Mouse (Mus musculus) MEL (cell line): Measurements from ENCODE around the gene Kif6. TPM values are rescaled to one million over a fixed set of nuclear protein-coding genes. Genes with fewer than 3 reads are reported as not detected.

ENCODE experiments used
- DNase-seq: peaks from one replicate; pipeline ENCODE4 v3.0.0; 2011; ENCODE audit warnings: low read depth, low spot score
- H3K27ac ChIP-seq: 2 replicates; pipeline ENCODE4 v1.5.1; 2012; ENCODE audit warnings: low read depth, mild to moderate bottlenecking, control low read depth, low read length, moderate library complexity; ENCODE audit not compliant: control insufficient read depth
- H3K27me3 ChIP-seq, 2 experiments: fragments of 150-350 bp in 1 of 2; sonication (generic) in 1 of 2; 2 replicates each; pipeline ENCODE4 v1.6.1; 2012; ENCODE audit warnings: low read length in 2 of 2, mild to moderate bottlenecking in 2 of 2, improper control_type of control experiment in 1 of 2, moderate library complexity in 1 of 2; ENCODE audit not compliant: insufficient read depth in 2 of 2, control insufficient read depth in 1 of 2
- H3K36me3 ChIP-seq, 2 experiments: 2 replicates each; pipeline ENCODE4 v1.6.1; 2012 to 2014; ENCODE audit warnings: low read length in 2 of 2, improper control_type of control experiment in 1 of 2, inconsistent platforms in 1 of 2, mild to moderate bottlenecking in 1 of 2; ENCODE audit not compliant: insufficient read depth in 2 of 2, control insufficient read depth in 1 of 2
- H3K4me1 ChIP-seq, 2 experiments: fragments of 150-350 bp in 1 of 2; sonication (generic) in 1 of 2; 2 replicates each; pipeline ENCODE4 v1.6.1; 2012; ENCODE audit warnings: low read length in 2 of 2, improper control_type of control experiment in 1 of 2, mild to moderate bottlenecking in 1 of 2; ENCODE audit not compliant: insufficient read depth in 2 of 2, control insufficient read depth in 1 of 2
- H3K4me3 ChIP-seq, 2 experiments: fragments of 150-350 bp in 1 of 2; sonication (generic) in 1 of 2; 2 replicates each; pipeline ENCODE4 v1.5.1; 2012; ENCODE audit warnings: low read depth in 2 of 2, low read length in 2 of 2, mild to moderate bottlenecking in 2 of 2, moderate library complexity in 2 of 2, control low read depth in 1 of 2, improper control_type of control experiment in 1 of 2; ENCODE audit not compliant: control insufficient read depth in 1 of 2, insufficient read depth in 1 of 2
- H3K79me2 ChIP-seq: 2 replicates; pipeline ENCODE4 v1.6.1; 2012; ENCODE audit warnings: mild to moderate bottlenecking, low read length, moderate library complexity; ENCODE audit not compliant: control insufficient read depth, poor library complexity, insufficient read depth
- H3K9ac ChIP-seq: 2 replicates; pipeline ENCODE4 v1.6.1; 2012; ENCODE audit warnings: low read depth, mild to moderate bottlenecking, control low read depth, low read length, moderate library complexity; ENCODE audit not compliant: control insufficient read depth, poor library complexity, severe bottlenecking
- H3K9me3 ChIP-seq: fragments of 150-350 bp; sonication (generic); replicated peaks from 2 replicates; pipeline ENCODE4 v1.6.1; 2012; ENCODE audit warnings: mild to moderate bottlenecking, low read length, improper control_type of control experiment, moderate library complexity; ENCODE audit not compliant: insufficient read depth
- BHLHE40 ChIP-seq: IDR thresholded peaks from 2 replicates; pipeline ENCODE4 v1.6.1; 2012; ENCODE audit warnings: low read depth, mild to moderate bottlenecking, inconsistent platforms, low read length, improper control_type of control experiment, borderline replicate concordance
- CHD1 ChIP-seq: IDR thresholded peaks from 2 replicates; pipeline ENCODE4 v1.6.1; 2012; ENCODE audit warnings: low read depth, mild to moderate bottlenecking, inconsistent platforms, low read length, improper control_type of control experiment
- CHD2 ChIP-seq: IDR thresholded peaks from 2 replicates; pipeline ENCODE4 v1.6.1; 2011; ENCODE audit warnings: low read length, improper control_type of control experiment
- CTCF ChIP-seq, 3 experiments: IDR thresholded peaks in 2 of 3; conservative IDR thresholded peaks in 1 of 3; 2 replicates each; pipeline ENCODE4 v1.5.1; 2011 to 2012; ENCODE audit warnings: low read length in 3 of 3, low read depth in 2 of 3, mild to moderate bottlenecking in 2 of 3, improper control_type of control experiment in 1 of 3, inconsistent platforms in 1 of 3, mixed read lengths in 1 of 3, moderate library complexity in 1 of 3; ENCODE audit not compliant: control insufficient read depth in 1 of 3, insufficient read depth in 1 of 3, poor library complexity in 1 of 3, severe bottlenecking in 1 of 3
- ELF1 ChIP-seq: IDR thresholded peaks from 2 replicates; pipeline ENCODE4 v1.6.1; 2014; ENCODE audit warnings: low read depth, mild to moderate bottlenecking, inconsistent platforms, low read length, improper control_type of control experiment, moderate library complexity
- ETS1 ChIP-seq: IDR thresholded peaks from 2 replicates; pipeline ENCODE4 v1.6.1; 2012; ENCODE audit warnings: low read depth, mild to moderate bottlenecking, inconsistent platforms, low read length, improper control_type of control experiment, moderate library complexity
- GABPA ChIP-seq: IDR thresholded peaks from 2 replicates; pipeline ENCODE4 v1.6.1; 2012; ENCODE audit warnings: low read depth, mild to moderate bottlenecking, inconsistent platforms, low read length, improper control_type of control experiment, moderate library complexity
- GATA1 ChIP-seq: IDR thresholded peaks from 2 replicates; pipeline ENCODE4 v1.6.1; 2011; ENCODE audit warnings: low read depth, low read length, improper control_type of control experiment
- HCFC1 ChIP-seq: IDR thresholded peaks from 2 replicates; pipeline ENCODE4 v1.6.1; 2012; ENCODE audit warnings: low read depth, mild to moderate bottlenecking, inconsistent platforms, low read length, improper control_type of control experiment, moderate library complexity
- JUND ChIP-seq: IDR thresholded peaks from 2 replicates; pipeline ENCODE4 v1.6.1; 2011; ENCODE audit warnings: low read depth, mild to moderate bottlenecking, improper control_type of control experiment, low read length
- KAT2A ChIP-seq: conservative IDR thresholded peaks from 2 replicates; pipeline ENCODE4 v1.6.1; 2012; ENCODE audit warnings: low read depth, low read length, improper control_type of control experiment, inconsistent platforms
- MAFK ChIP-seq: IDR thresholded peaks from 2 replicates; pipeline ENCODE4 v1.6.1; 2011; ENCODE audit warnings: low read depth, mild to moderate bottlenecking, low read length, improper control_type of control experiment, borderline replicate concordance
- MAX ChIP-seq: IDR thresholded peaks from 2 replicates; pipeline ENCODE4 v1.6.1; 2011; ENCODE audit warnings: low read length, improper control_type of control experiment
- MEF2A ChIP-seq: IDR thresholded peaks from 2 replicates; pipeline ENCODE4 v1.6.1; 2014; ENCODE audit warnings: low read depth, mild to moderate bottlenecking, inconsistent platforms, low read length, improper control_type of control experiment; ENCODE audit not compliant: poor library complexity, insufficient replicate concordance, severe bottlenecking; ENCODE audit errors: extremely low read depth
- MXI1 ChIP-seq: IDR thresholded peaks from 2 replicates; pipeline ENCODE4 v1.6.1; 2011; ENCODE audit warnings: mild to moderate bottlenecking, low read depth, low read length, improper control_type of control experiment
- MYB ChIP-seq: IDR thresholded peaks from 2 replicates; pipeline ENCODE4 v1.6.1; 2011; ENCODE audit warnings: mild to moderate bottlenecking, low read depth, low read length, improper control_type of control experiment
- NRF1 ChIP-seq: IDR thresholded peaks from 2 replicates; pipeline ENCODE4 v1.6.1; 2014; ENCODE audit warnings: low read depth, mild to moderate bottlenecking, inconsistent platforms, low read length, improper control_type of control experiment, moderate library complexity; ENCODE audit not compliant: poor library complexity, insufficient read depth, severe bottlenecking
- POLR2AphosphoS5 ChIP-seq: IDR thresholded peaks from 2 replicates; pipeline ENCODE4 v1.6.1; 2012; ENCODE audit warnings: low read depth, borderline replicate concordance, mild to moderate bottlenecking, inconsistent platforms, low read length, moderate library complexity, mixed read lengths
- RAD21 ChIP-seq: IDR thresholded peaks from 2 replicates; pipeline ENCODE4 v1.6.1; 2011; ENCODE audit warnings: mild to moderate bottlenecking, low read depth, low read length, improper control_type of control experiment
- RCOR1 ChIP-seq: IDR thresholded peaks from 2 replicates; pipeline ENCODE4 v1.6.1; 2012; ENCODE audit warnings: low read depth, mild to moderate bottlenecking, inconsistent platforms, low read length, improper control_type of control experiment
- SIN3A ChIP-seq: IDR thresholded peaks from 2 replicates; pipeline ENCODE4 v1.6.1; 2012; ENCODE audit warnings: low read length, improper control_type of control experiment, inconsistent platforms
- SMC3 ChIP-seq: IDR thresholded peaks from 2 replicates; pipeline ENCODE4 v1.6.1; 2011; ENCODE audit warnings: low read depth, low read length, improper control_type of control experiment
- TAL1 ChIP-seq: IDR thresholded peaks from 2 replicates; pipeline ENCODE4 v1.6.1; 2012; ENCODE audit warnings: mild to moderate bottlenecking, inconsistent platforms, low read length, moderate library complexity, mixed read lengths
- TBP ChIP-seq: IDR thresholded peaks from 2 replicates; pipeline ENCODE4 v1.8.0; 2011; ENCODE audit warnings: low read depth, low read length, improper control_type of control experiment
- TCF12 ChIP-seq: IDR thresholded peaks from 2 replicates; pipeline ENCODE4 v1.6.1; 2014; ENCODE audit warnings: low read depth, mild to moderate bottlenecking, inconsistent platforms, low read length, improper control_type of control experiment, moderate library complexity
- USF1 ChIP-seq: IDR thresholded peaks from 2 replicates; pipeline ENCODE4 v1.6.1; 2014; ENCODE audit warnings: low read depth, mild to moderate bottlenecking, inconsistent platforms, low read length, improper control_type of control experiment, moderate library complexity
- ZC3H11A ChIP-seq: IDR thresholded peaks from 2 replicates; pipeline ENCODE4 v1.6.1; 2012; ENCODE audit warnings: low read depth, mild to moderate bottlenecking, inconsistent platforms, low read length, improper control_type of control experiment
- ZMIZ1 ChIP-seq: IDR thresholded peaks from 2 replicates; pipeline ENCODE4 v1.6.1; 2012; ENCODE audit warnings: low read depth, mild to moderate bottlenecking, inconsistent platforms, low read length, improper control_type of control experiment, moderate library complexity
- polyA plus RNA-seq, 2 experiments: library from polyadenylated mRNA; stranded (reverse) in 1 of 2; unstranded in 1 of 2; fragments of >175 nt in 1 of 2; fragments of >200 nt in 1 of 2; gene quantifications; 2 replicates each; pipeline versions ENCODE4 v1.2.1 to v1.2.4; 2012; ENCODE audit warnings: low replicate concordance in 2 of 2, low read depth in 1 of 2; ENCODE audit not compliant: insufficient read length in 2 of 2, insufficient read depth in 1 of 2, missing spikeins in 1 of 2
- total RNA-seq: library from RNA; depleted of rRNA; stranded (reverse); fragments of 300-350 nt; gene quantifications from 2 replicates; pipeline ENCODE4 v1.2.3, GENCODE M21; 2012

Kif6 gene
- total and polyA plus RNA-seq, 3 experiments = not detected

GRCm38 (mm10) chr17:49582471-49582870 is 32.5 kb upstream of the Kif6 start:
- Histone ChIP-seq H3K27me3 (no peaks in the 10 kb centered on the region), H3K79me2 (no peaks in the 10 kb centered on the region)

DNA sequence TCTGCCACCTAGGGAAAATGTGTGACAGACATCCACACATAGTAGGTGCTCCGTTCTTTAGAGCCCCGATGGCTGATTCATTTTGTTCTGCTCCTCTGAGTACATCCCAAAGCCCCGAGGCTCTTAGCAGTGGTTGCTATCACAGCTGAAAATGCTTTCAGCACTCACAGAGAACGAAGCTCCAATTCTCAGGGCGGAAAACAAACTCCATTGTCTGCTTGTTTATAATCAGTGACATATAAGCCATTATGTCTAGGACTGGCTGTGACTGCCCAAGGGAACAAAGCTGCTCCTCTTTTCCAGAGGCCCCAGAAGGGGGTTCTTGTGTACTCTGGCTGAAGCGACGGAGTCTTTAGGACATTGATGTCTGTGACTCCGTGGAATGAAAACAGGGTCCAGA is 24.9 kb upstream of the Kif6 start:
- no peaks in the 10 kb centered on the region for H3K4me1 ChIP-seq
- no peaks in the 10 kb centered on the region for H3K36me3 ChIP-seq
- H3K9me3 ChIP-seq = no peaks in the 10 kb centered on the region
- H3K27me3 ChIP-seq = no peaks in the 10 kb centered on the region
- no peak overlapping the region for H3K27ac ChIP-seq
- no peak for DNase-seq
- H3K9ac ChIP-seq = no peak overlapping the region
- H3K4me3 ChIP-seq = no peak overlapping the region
- H3K79me2 ChIP-seq = no peaks in the 10 kb centered on the region
- TF ChIP-seq TCF12 (no peak), USF1 (no peak), POLR2AphosphoS5 (no peak), SMC3 (no peak)

More at GRCm38 (mm10) chr17:49582471-49582870, 32.5 kb upstream of the Kif6 start:
- H3K9me3 ChIP-seq = no peaks in the 10 kb centered on the region
- H3K36me3 ChIP-seq = no peaks in the 10 kb centered on the region
- no peak overlapping the region for H3K27ac ChIP-seq
- no peaks in the 10 kb centered on the region for H3K4me1 ChIP-seq
- no peak for DNase-seq
- H3K9ac ChIP-seq = no peak overlapping the region
- TF ChIP-seq BHLHE40 (no peak), GATA1 (no peak), MYB (no peak), ELF1 (no peak), MXI1 (no peak), CTCF (IDR thresholded peaks at IDR 0.05 in 2 of 3, conservative IDR thresholded peaks at IDR 0.05 in 1 of 3; ENCODE audit: control insufficient read depth in 1 of 3, insufficient read depth in 1 of 3, low read depth in 2 of 3, low read length in 3 of 3, poor library complexity in 1 of 3, severe bottlenecking in 1 of 3) (no peak), KAT2A (no peak), USF1 (no peak), CHD1 (no peak), SIN3A (no peak), GABPA (no peak), POLR2AphosphoS5 (no peak), MEF2A (no peak), ZC3H11A (no peak)
- no peak overlapping the region for H3K4me3 ChIP-seq

DNA sequence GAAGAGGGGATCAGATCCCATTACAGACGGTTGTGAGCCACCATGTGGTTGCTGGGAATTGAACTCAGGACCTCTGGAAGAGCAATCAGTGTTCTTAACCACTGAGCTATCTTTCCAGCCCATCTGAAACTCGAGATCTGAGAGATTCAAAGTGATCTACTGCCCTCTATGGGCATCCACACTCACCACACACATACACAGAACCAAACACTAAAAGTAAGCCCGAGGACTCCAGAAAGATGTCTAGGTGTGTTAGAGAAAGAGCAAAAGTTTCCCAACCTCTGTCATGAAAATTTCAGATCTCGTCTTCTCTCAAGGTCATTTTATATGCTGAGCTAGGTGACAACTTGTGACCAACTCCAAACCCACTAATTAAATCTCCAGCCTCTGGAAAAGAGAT is 9.5 kb upstream of the Kif6 start:
- H3K4me3 ChIP-seq = no peak overlapping the region
- H3K27ac ChIP-seq = no peak overlapping the region
- H3K36me3 ChIP-seq = no peaks in the 10 kb centered on the region
- H3K9ac ChIP-seq = no peak overlapping the region
- H3K9me3 ChIP-seq = no peaks in the 10 kb centered on the region
- no peaks in the 10 kb centered on the region for H3K4me1 ChIP-seq
- no peaks in the 10 kb centered on the region for H3K27me3 ChIP-seq
- H3K79me2 ChIP-seq = no peaks in the 10 kb centered on the region
- DNase-seq = no peak
- TF ChIP-seq HCFC1 (no peak), MAX (no peak), TBP (no peak), SMC3 (no peak), NRF1 (no peak), USF1 (no peak), RCOR1 (no peak), TAL1 (no peak), MAFK (no peak), ZMIZ1 (no peak), CHD2 (no peak), RAD21 (no peak), JUND (no peak), ETS1 (no peak), MYB (no peak), ZC3H11A (no peak)
